Mouse (Mus musculus) yolk sac, embryonic 10.5 days (tissue): ENCODE results near the gene Sdsl.

Experiments
- DNase-seq: peaks from one replicate; pipeline ENCODE4 v3.0.0-alpha.2; 2017; ENCODE audit warnings: low spot score

Gene Sdsl

GRCm38 (mm10) chr5:120493873-120494395 lies 21.3 kb upstream of the Sdsl start:
- no peak for DNase-seq

GRCm38 (mm10) chr5:120493440-120493839 lies 20.8 kb upstream of the Sdsl start:
- no peak for DNase-seq

GRCm38 (mm10) chr5:120492437-120492836 lies 19.8 kb upstream of the Sdsl start:
- no peak for DNase-seq

GRCm38 (mm10) chr5:120490679-120491192 lies 18.1 kb upstream of the Sdsl start:
- DNase-seq: no peak

GRCm38 (mm10) chr5:120487844-120488243 lies 15.2 kb upstream of the Sdsl start:
- no peak for DNase-seq

- no peak for DNase-seq
Measured at GRCm38 (mm10) chr5:120483399-120483798, 10.8 kb upstream of the Sdsl start.

- no peak for DNase-seq
Measured at GRCm38 (mm10) chr5:120481205-120481604, 8.6 kb upstream of the Sdsl start.

GRCm38 (mm10) chr5:120479538-120479937 lies 6.9 kb upstream of the Sdsl start:
- DNase-seq: no peak

GRCm38 (mm10) chr5:120477993-120478392 lies 5.4 kb upstream of the Sdsl start:
- DNase-seq: no peak

GRCm38 (mm10) chr5:120476296-120476695 lies 3.7 kb upstream of the Sdsl start, which contains the start of gene Sds:
Gene Sds (plus strand): TSS chr5:120476526.
- DNase-seq: no peak

GRCm38 (mm10) chr5:120475861-120476260 lies 3.3 kb upstream of the Sdsl start:
- no peak for DNase-seq

- DNase-seq: no peak
Measured at GRCm38 (mm10) chr5:120473361-120473760, 751 bp upstream of the Sdsl start.

GRCm38 (mm10) chr5:120471538-120471937 lies 1.1 kb downstream of the Sdsl start:
- DNase-seq: peak; percentile 90

GRCm38 (mm10) chr5:120468830-120469229 lies 3.8 kb downstream of the Sdsl start:
- DNase-seq: peak; percentile 91

- DNase-seq: peak; percentile 87
Measured at GRCm38 (mm10) chr5:120468336-120468735, 4.3 kb downstream of the Sdsl start.

- peak; percentile 86 for DNase-seq
Measured at GRCm38 (mm10) chr5:120467026-120467425, 5.6 kb downstream of the Sdsl start.

- no peak for DNase-seq
Measured at GRCm38 (mm10) chr5:120465860-120466259, 6.8 kb downstream of the Sdsl start.

GRCm38 (mm10) chr5:120465062-120465461 lies 7.5 kb downstream of the Sdsl start:
- DNase-seq: no peak

GRCm38 (mm10) chr5:120464321-120464720 lies 8.3 kb downstream of the Sdsl start:
- no peak for DNase-seq

- no peak for DNase-seq
Measured at GRCm38 (mm10) chr5:120461902-120462301, 10.7 kb downstream of the Sdsl start.

- DNase-seq: no peak
Measured at GRCm38 (mm10) chr5:120459133-120459532, 13.5 kb downstream of the Sdsl start.

- DNase-seq: peak; percentile 86
Measured at GRCm38 (mm10) chr5:120457628-120458027, 15.0 kb downstream of the Sdsl start.

GRCm38 (mm10) chr5:120456841-120457554 lies 15.6 kb downstream of the Sdsl start:
- peak; percentile 49 for DNase-seq

GRCm38 (mm10) chr5:120456253-120456652 lies 16.4 kb downstream of the Sdsl start:
- DNase-seq: peak; percentile 40
